Mouse (Mus musculus): ENCODE results near the gene Akap7. TPM values are rescaled to one million over a fixed set of nuclear protein-coding genes. Genes with fewer than 3 reads are reported as not detected.

Akap7 gene
- total and polyA plus RNA-seq, 3 experiments = 1.9 to 7.7 TPM; not detected in 1

DNA sequence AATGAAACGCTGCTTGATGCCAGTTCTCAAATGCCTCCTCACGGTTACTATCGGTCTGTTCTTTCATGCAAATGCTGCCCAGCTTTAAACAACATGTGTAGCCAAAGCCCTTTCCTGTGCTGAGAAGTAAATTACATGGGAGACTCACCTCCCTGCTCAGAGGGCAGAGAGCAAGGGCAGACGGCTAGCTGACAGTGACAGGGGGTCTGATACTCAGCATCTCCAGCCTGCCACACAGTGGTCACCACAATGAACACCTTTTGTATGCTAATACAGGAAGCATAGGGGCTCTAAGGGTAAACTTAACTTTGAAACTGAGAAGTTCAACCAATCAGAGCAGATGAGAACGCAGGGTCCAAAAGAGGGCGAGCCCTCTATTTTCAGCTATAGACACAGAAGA is 99.8 kb downstream of the Akap7 start:
- Histone ChIP-seq H3K4me3 (ENCODE audit: control insufficient read depth in 1 of 2, insufficient read depth in 1 of 2, low read depth in 2 of 2, low read length in 2 of 2) (no peak overlapping the region), H3K4me1 (ENCODE audit: control insufficient read depth in 1 of 2, insufficient read depth in 2 of 2, low read length in 2 of 2) (no peaks in the 10 kb centered on the region), H3K36me3 (ENCODE audit: control insufficient read depth in 1 of 2, insufficient read depth in 2 of 2, low read length in 2 of 2) (no peaks in the 10 kb centered on the region), H3K79me2 (ENCODE audit: control insufficient read depth, insufficient read depth, low read length, poor library complexity) (no peaks in the 10 kb centered on the region), H3K9ac (ENCODE audit: control insufficient read depth, low read depth, low read length, poor library complexity, severe bottlenecking) (no peak overlapping the region), H3K27me3 (ENCODE audit: control insufficient read depth in 1 of 2, insufficient read depth in 2 of 2, low read length in 2 of 2) (no peaks in the 10 kb centered on the region), H3K27ac (ENCODE audit: control insufficient read depth, low read depth, low read length) (no peak overlapping the region), H3K9me3 (replicated peaks; ENCODE audit: insufficient read depth, low read length) (no peaks in the 10 kb centered on the region)
- DNase-seq (ENCODE audit: low read depth, low spot score) = no peak
- TF ChIP-seq USF2 (IDR thresholded peaks at IDR 0.05; ENCODE audit: borderline replicate concordance in 1 of 2, insufficient read depth in 1 of 2, low read depth in 1 of 2, low read length in 2 of 2) (no peak), SMC3 (IDR thresholded peaks at IDR 0.05; ENCODE audit: low read depth, low read length) (peak; percentile 31), RAD21 (IDR thresholded peaks at IDR 0.05; ENCODE audit: low read depth, low read length) (peak; percentile 13), MYB (IDR thresholded peaks at IDR 0.05; ENCODE audit: low read depth, low read length) (no peak), CTCF (IDR thresholded peaks at IDR 0.05 in 2 of 3, conservative IDR thresholded peaks at IDR 0.05 in 1 of 3; ENCODE audit: control insufficient read depth in 1 of 3, insufficient read depth in 1 of 3, low read depth in 2 of 3, low read length in 3 of 3, poor library complexity in 1 of 3, severe bottlenecking in 1 of 3) (0 out of 6 replicates have a peak, but pooled peaks of 1 of the 3 experiments have one; percentile 13), MEF2A (IDR thresholded peaks at IDR 0.05; ENCODE audit: extremely low read depth, insufficient replicate concordance, low read depth, low read length, poor library complexity, severe bottlenecking) (no peak), POLR2AphosphoS5 (IDR thresholded peaks at IDR 0.05; ENCODE audit: borderline replicate concordance, low read depth, low read length) (no peak), MAZ (IDR thresholded peaks at IDR 0.05; ENCODE audit: low read depth, low read length) (no peak)

DNA sequence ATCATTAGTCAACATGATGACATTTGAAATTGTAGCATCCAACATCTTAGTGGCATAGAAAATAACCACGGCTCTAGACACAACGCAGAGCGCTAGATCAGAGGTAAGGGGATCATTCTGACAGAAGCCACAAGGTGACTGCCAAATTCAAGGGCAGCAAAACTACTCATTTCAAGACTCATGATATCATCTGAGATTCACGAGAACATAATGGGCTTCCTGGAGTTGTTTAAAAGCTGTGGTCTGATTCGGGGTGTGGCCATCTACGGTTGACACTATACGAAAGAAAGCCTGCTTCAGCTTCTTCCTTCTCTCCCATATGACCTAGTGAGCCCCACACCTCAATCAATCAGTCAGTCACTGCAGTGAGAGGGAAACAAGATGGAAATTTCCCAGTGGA is 107.0 kb downstream of the Akap7 start:
- TF ChIP-seq MAFK (IDR thresholded peaks at IDR 0.05; ENCODE audit: borderline replicate concordance, low read depth, low read length) (no peak), POLR2A (IDR thresholded peaks at IDR 0.05; ENCODE audit: control insufficient read depth in 1 of 2, insufficient read depth in 1 of 2, low read depth in 1 of 2, low read length in 2 of 2, poor library complexity in 1 of 2) (no peak), TAL1 (IDR thresholded peaks at IDR 0.05; ENCODE audit: low read length) (no peak), TCF12 (IDR thresholded peaks at IDR 0.05; ENCODE audit: low read depth, low read length) (no peak), USF1 (IDR thresholded peaks at IDR 0.05; ENCODE audit: low read depth, low read length) (no peak), UBTF (IDR thresholded peaks at IDR 0.05; ENCODE audit: borderline replicate concordance, insufficient read depth, low read depth, low read length) (no peak), E2F4 (IDR thresholded peaks at IDR 0.05; ENCODE audit: borderline replicate concordance, low read depth, low read length) (no peak), ELF1 (IDR thresholded peaks at IDR 0.05; ENCODE audit: low read depth, low read length) (no peak), CHD2 (IDR thresholded peaks at IDR 0.05; ENCODE audit: low read length) (no peak), BHLHE40 (IDR thresholded peaks at IDR 0.05; ENCODE audit: borderline replicate concordance, low read depth, low read length) (no peak), ETS1 (IDR thresholded peaks at IDR 0.05; ENCODE audit: low read depth, low read length) (no peak), ZNF384 (IDR thresholded peaks at IDR 0.05; ENCODE audit: low read depth, low read length) (no peak), MAZ (IDR thresholded peaks at IDR 0.05; ENCODE audit: low read depth, low read length) (no peak), RCOR1 (IDR thresholded peaks at IDR 0.05; ENCODE audit: low read depth, low read length) (no peak), GATA1 (IDR thresholded peaks at IDR 0.05; ENCODE audit: low read depth, low read length) (no peak)
- no peaks in the 10 kb centered on the region for H3K36me3 ChIP-seq (ENCODE audit: control insufficient read depth in 1 of 2, insufficient read depth in 2 of 2, low read length in 2 of 2)
- no peaks in the 10 kb centered on the region for H3K27me3 ChIP-seq (ENCODE audit: control insufficient read depth in 1 of 2, insufficient read depth in 2 of 2, low read length in 2 of 2)
- no peaks in the 10 kb centered on the region for H3K4me1 ChIP-seq (ENCODE audit: control insufficient read depth in 1 of 2, insufficient read depth in 2 of 2, low read length in 2 of 2)
- H3K79me2 ChIP-seq (ENCODE audit: control insufficient read depth, insufficient read depth, low read length, poor library complexity) = no peaks in the 10 kb centered on the region
- DNase-seq (ENCODE audit: low read depth, low spot score) = no peak
- no peaks in the 10 kb centered on the region for H3K9me3 ChIP-seq (replicated peaks; ENCODE audit: insufficient read depth, low read length)
- H3K4me3 ChIP-seq (ENCODE audit: control insufficient read depth in 1 of 2, insufficient read depth in 1 of 2, low read depth in 2 of 2, low read length in 2 of 2) = no peak overlapping the region
- no peak overlapping the region for H3K27ac ChIP-seq (ENCODE audit: control insufficient read depth, low read depth, low read length)
- no peak overlapping the region for H3K9ac ChIP-seq (ENCODE audit: control insufficient read depth, low read depth, low read length, poor library complexity, severe bottlenecking)
